Mouse (Mus musculus) forebrain, embryonic 11.5 days (tissue): Measurements from ENCODE around the gene Tmem253. TPM values are rescaled to one million over a fixed set of nuclear protein-coding genes. Genes with fewer than 3 reads are reported as not detected.
"Not testable (repeated sequence)": the region's sequence is repeated elsewhere in the genome, so short reads cannot be mapped to it uniquely, and the experiment has no call there.

Experiments
- ATAC-seq: fragments of 200-750 bp; cut with Nextera tagmentation; replicated peaks from 2 replicates; pipeline ENCODE4 v1.8.0; 2017; ENCODE audit warnings: moderate TSS enrichment; ENCODE audit not compliant: low FRiP score
- DNase-seq: peaks from one replicate; pipeline ENCODE4 v3.0.0-alpha.2; 2017; ENCODE audit warnings: low spot score
- H3K27ac ChIP-seq: fragments of 300-500 bp; sonication (generic); 2 replicates; pipeline ENCODE4 v1.5.1; 2014; ENCODE audit warnings: low read depth, low read length
- H3K27me3 ChIP-seq: fragments of 300-500 bp; sonication (generic); 2 replicates; pipeline ENCODE4 v1.6.1; 2014; ENCODE audit warnings: mild to moderate bottlenecking, low read length, mixed read lengths; ENCODE audit not compliant: control insufficient read depth, insufficient read depth
- H3K36me3 ChIP-seq: fragments of 300-500 bp; sonication (generic); 2 replicates; pipeline ENCODE4 v1.6.1; 2014; ENCODE audit warnings: mild to moderate bottlenecking, low read length, moderate library complexity, mixed read lengths; ENCODE audit not compliant: control insufficient read depth, insufficient read depth
- H3K4me1 ChIP-seq: fragments of 300-500 bp; sonication (generic); replicated peaks from 2 replicates; pipeline ENCODE4 v1.6.1; 2014; ENCODE audit warnings: low read length, mixed read lengths; ENCODE audit not compliant: control insufficient read depth, insufficient read depth
- H3K4me2 ChIP-seq: fragments of 300-500 bp; sonication (generic); 2 replicates; pipeline ENCODE4 v1.6.1; 2014; ENCODE audit warnings: low read depth, mild to moderate bottlenecking, low read length, moderate library complexity, mixed read lengths; ENCODE audit not compliant: severe bottlenecking
- H3K4me3 ChIP-seq: fragments of 300-500 bp; sonication (generic); 2 replicates; pipeline ENCODE4 v1.5.1; 2014; ENCODE audit warnings: low read depth, low read length
- H3K9ac ChIP-seq: fragments of 300-500 bp; sonication (generic); 2 replicates; pipeline ENCODE4 v1.6.1; 2014; ENCODE audit warnings: low read length
- H3K9me3 ChIP-seq: fragments of 300-500 bp; sonication (generic); 2 replicates; pipeline ENCODE4 v1.6.1; 2016; ENCODE audit warnings: low read length, mixed read lengths; ENCODE audit not compliant: control insufficient read depth
- WGBS: fragments of 180-500 bp; shearing (Covaris S2); extraction: QIAGEN DNeasy Blood & Tissue Kit; methylation state at CpG from one replicate; pipeline ENCODE4 v1.1.7; 2014; 5-methylcytosine and 5-hydroxymethylcytosine counted together
- polyA plus RNA-seq: library from polyadenylated mRNA; unstranded; fragments of >200 nt; fragmentation: Nextera tagmentation; extraction: Ambion mirVana; gene quantifications from 2 replicates; pipeline ENCODE4 v1.2.1, GENCODE M21; 2014

Tmem253 gene
- polyA plus RNA-seq, 1 experiment from 2014 or later, result 0.92 TPM

- DNase-seq, H3K27ac ChIP-seq, H3K27me3 ChIP-seq, ATAC-seq, H3K4me1 ChIP-seq, H3K9me3 ChIP-seq, H3K4me2 ChIP-seq, H3K9ac ChIP-seq, H3K36me3 ChIP-seq, H3K4me3 ChIP-seq: not testable (repeated sequence)
- 62% methylated on average over 3 of the region's 3 CpGs for WGBS
Measured at GRCm38 (mm10) chr14:52042359-52042758, 26.9 kb downstream of the Tmem253 start, which contains the start of gene Olfr221. Olfr221 (minus strand) TSS chr14:52042459.

- WGBS, result 74% methylated on average over 6 of the region's 6 CpGs
- Histone ChIP-seq H3K36me3 (no peaks in the 10 kb centered on the region), H3K4me2 (no peak overlapping the region), H3K27ac (no peak overlapping the region), H3K9ac (no peak overlapping the region), H3K27me3 (no peaks in the 10 kb centered on the region), H3K4me1 (no peaks in the 10 kb centered on the region), H3K4me3 (no peak overlapping the region), H3K9me3 (no peaks in the 10 kb centered on the region)
- DNase-seq (no peak), ATAC-seq (no peak)
Measured at GRCm38 (mm10) chr14:52043446-52043845, 28.0 kb downstream of the Tmem253 start.

DNA sequence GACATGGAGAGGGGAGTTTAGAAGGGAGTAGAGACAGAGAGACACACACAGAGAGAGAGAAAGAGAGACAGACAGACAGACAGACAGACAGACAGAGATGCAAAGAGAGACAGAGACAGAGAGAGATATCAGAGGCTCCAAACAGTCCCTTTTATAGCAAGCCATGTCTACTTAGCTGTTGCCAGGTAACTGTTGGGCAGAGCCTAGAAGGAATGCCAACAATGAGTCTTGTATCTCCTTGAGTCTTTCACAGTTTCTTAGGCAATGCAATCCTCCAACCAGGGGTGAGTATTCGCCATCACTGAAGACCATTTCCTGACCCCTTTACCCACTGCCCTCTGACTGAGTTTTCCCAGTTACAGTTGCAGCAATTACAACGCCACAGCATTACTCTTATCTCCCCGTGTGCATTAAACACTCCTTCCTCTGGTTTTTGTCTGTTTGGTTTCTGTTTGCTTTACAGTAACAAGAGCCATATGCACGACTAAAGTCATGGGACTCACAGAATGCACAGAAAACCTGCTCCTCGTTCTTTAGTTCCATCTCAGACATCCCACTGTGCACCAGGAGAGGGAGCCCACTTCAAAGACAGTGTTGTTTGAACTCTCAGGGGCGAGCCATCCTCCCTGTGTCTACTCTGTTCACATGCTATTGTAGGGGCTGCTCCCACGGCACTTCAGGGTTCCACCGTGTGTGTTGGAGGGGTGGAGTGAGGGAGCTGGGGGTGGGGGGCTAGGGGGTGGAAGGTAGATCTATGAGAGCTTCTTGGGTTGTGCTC lies 29.6 kb downstream of the Tmem253 start:
- Histone ChIP-seq H3K4me1 (no peaks in the 10 kb centered on the region), H3K9ac (no peak overlapping the region), H3K9me3 (no peaks in the 10 kb centered on the region), H3K36me3 (no peaks in the 10 kb centered on the region), H3K4me2 (no peak overlapping the region), H3K4me3 (no peak overlapping the region), H3K27me3 (no peaks in the 10 kb centered on the region), H3K27ac (no peak overlapping the region)
- ATAC-seq, result 0 out of 2 replicates have a peak, but pooled peaks have one; percentile 60
- 13% methylated on average over 8 of the region's 8 CpGs for WGBS
- DNase-seq, result peak; percentile 61

GRCm38 (mm10) chr14:52045966-52046565 lies 30.6 kb downstream of the Tmem253 start:
- Histone ChIP-seq H3K4me3 (no peak overlapping the region), H3K4me1 (no peaks in the 10 kb centered on the region), H3K27me3 (no peaks in the 10 kb centered on the region), H3K36me3 (no peaks in the 10 kb centered on the region), H3K27ac (no peak overlapping the region), H3K9me3 (no peaks in the 10 kb centered on the region), H3K4me2 (no peak overlapping the region), H3K9ac (no peak overlapping the region)
- WGBS, result 75% methylated on average over 9 of the region's 9 CpGs
- DNase-seq (no peak), ATAC-seq (no peak)

DNA sequence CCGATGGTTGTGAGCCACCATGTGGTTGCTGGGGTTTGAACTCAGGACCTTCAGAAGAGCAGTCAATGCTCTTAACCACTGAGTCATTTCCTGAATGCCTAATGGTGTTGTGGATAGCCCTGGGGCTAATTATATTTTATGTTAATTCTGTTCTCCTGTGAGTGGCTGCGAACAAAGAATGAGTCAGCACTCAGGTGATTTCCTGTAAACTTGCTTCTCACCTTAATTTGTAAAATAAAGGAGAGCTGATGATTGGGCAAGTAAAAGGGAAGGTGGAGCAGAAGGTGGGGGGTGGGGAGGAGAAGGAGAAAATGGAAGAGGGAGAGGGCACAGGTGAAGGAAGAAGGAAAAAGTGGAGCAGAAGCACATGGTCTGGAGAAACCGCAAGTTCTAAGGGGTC lies 37.3 kb downstream of the Tmem253 start:
- H3K4me2 ChIP-seq, H3K36me3 ChIP-seq, H3K9ac ChIP-seq, ATAC-seq, DNase-seq, H3K4me1 ChIP-seq, H3K4me3 ChIP-seq, H3K27me3 ChIP-seq, H3K9me3 ChIP-seq, H3K27ac ChIP-seq: not testable (repeated sequence)
- WGBS, result 89% methylated on average over 3 of the region's 3 CpGs

DNA sequence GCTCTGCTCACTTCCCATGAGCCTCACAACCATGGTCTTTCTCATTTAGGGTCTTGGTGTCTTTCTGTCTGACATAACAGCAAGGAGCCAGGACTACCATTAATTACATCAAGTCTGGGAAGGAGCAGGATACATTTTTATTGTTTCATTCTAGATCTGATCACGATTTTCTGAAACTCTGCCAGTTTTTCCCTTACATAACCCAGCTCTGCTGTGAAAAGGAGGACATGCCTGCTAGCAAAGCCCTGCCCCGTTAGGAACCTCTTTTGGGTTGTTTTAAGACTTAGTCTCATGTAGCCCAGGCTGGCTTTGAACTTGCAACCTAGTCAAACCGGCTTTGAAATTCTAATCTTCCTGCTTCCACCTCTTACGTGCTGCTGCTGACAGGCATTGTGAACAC lies 44.5 kb downstream of the Tmem253 start:
- H3K27ac ChIP-seq, result no peak overlapping the region
- no peaks in the 10 kb centered on the region for H3K9me3 ChIP-seq
- no peak overlapping the region for H3K4me2 ChIP-seq
- DNase-seq (no peak), ATAC-seq (no peak)
- no peaks in the 10 kb centered on the region for H3K27me3 ChIP-seq
- H3K4me1 ChIP-seq, result no peaks in the 10 kb centered on the region
- 71% methylated on average over 4 of the region's 4 CpGs for WGBS
- H3K4me3 ChIP-seq, result no peak overlapping the region
- no peak overlapping the region for H3K9ac ChIP-seq
- H3K36me3 ChIP-seq, result no peaks in the 10 kb centered on the region

GRCm38 (mm10) chr14:52060800-52061199 lies 45.3 kb downstream of the Tmem253 start:
- Histone ChIP-seq H3K4me3 (no peak overlapping the region), H3K36me3 (no peaks in the 10 kb centered on the region), H3K27me3 (no peaks in the 10 kb centered on the region), H3K27ac (no peak overlapping the region), H3K4me1 (no peaks in the 10 kb centered on the region), H3K9ac (no peak overlapping the region), H3K4me2 (no peak overlapping the region), H3K9me3 (no peaks in the 10 kb centered on the region)
- DNase-seq, result no peak
- no peak for ATAC-seq
- WGBS, result 86% methylated on average over 1 of the region's 1 CpGs

DNA sequence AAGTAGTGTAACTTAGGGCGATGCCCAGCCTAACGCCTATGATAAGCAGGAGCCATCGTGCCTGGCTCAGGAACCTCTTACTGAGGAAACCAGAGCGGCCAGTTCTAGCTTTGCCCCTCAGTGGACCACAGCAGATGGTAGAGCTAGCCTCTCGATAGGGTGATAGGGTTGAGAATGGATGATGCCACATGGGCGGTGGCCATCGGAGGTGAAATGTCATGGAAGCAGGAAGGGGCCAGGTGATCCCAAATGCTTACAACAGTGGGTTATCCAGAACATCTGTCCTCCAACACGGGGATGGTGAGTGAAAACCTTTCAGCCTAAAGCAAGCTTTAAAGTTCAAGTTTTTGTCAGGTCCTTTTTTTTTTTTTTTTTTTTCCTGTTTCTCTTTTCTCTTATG lies 46.3 kb downstream of the Tmem253 start:
- Histone ChIP-seq H3K27ac (no peak overlapping the region), H3K9ac (no peak overlapping the region), H3K4me1 (no peaks in the 10 kb centered on the region), H3K4me3 (no peak overlapping the region), H3K27me3 (no peaks in the 10 kb centered on the region), H3K4me2 (no peak overlapping the region), H3K36me3 (no peaks in the 10 kb centered on the region), H3K9me3 (no peaks in the 10 kb centered on the region)
- DNase-seq (no peak), ATAC-seq (no peak)
- 90% methylated on average over 8 of the region's 8 CpGs for WGBS

GRCm38 (mm10) chr14:52066135-52066534 lies 50.7 kb downstream of the Tmem253 start:
- Histone ChIP-seq H3K36me3 (no peaks in the 10 kb centered on the region), H3K27ac (no peak overlapping the region), H3K27me3 (no peaks in the 10 kb centered on the region), H3K4me2 (no peak overlapping the region), H3K9ac (no peak overlapping the region), H3K9me3 (no peaks in the 10 kb centered on the region), H3K4me1 (no peaks in the 10 kb centered on the region), H3K4me3 (no peak overlapping the region)
- no peak for DNase-seq
- no peak for ATAC-seq
- 69% methylated on average over 4 of the region's 4 CpGs for WGBS
